Mouse (Mus musculus): ENCODE data around the gene Daam2. TPM values are rescaled to one million over a fixed set of nuclear protein-coding genes. Genes with fewer than 3 reads are reported as not detected.

The Daam2 gene
- total and polyA plus RNA-seq, 3 experiments: 0.04 to 0.41 TPM; not detected in 1

DNA sequence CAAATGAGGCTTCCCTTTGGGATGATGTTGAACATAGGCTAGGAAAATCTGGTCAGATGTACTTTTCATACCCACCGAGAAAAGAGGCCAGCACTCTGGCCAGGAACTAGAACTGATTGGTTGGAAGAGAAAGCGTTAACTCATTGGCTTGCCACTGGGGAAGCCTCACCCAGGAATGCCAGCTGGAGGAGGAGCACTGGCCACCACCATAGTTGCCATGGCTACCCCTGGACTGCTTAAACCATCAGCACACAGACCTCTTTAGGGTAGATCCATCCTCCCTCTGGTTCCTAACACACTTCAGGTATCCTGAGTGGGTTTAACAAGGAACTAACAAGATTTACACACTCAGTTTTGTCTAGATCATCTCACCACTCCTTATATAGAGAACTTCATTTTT is 64.5 kb downstream of the Daam2 start:
- dilution Hi-C loops (cut with MboI; ENCODE audit: extremely low pct_ligation_motif_present, extremely low pct_unique_long_range_greater_than_20kb, low sequenced_read_pairs) (no loop called here), in situ Hi-C loops (cut with MboI; ENCODE audit: low pct_ligation_motif_present, low pct_unique_long_range_greater_than_20kb, low sequenced_read_pairs) (no loop called here)
- Histone ChIP-seq H3K27ac (ENCODE audit: insufficient read depth, low read depth) (no peak overlapping the region), H3K36me3 (replicated peaks in 1 of 2; ENCODE audit: control insufficient read depth in 1 of 2, insufficient read depth in 1 of 2, low read length in 1 of 2) (no peaks in the 10 kb centered on the region), H3K4me1 (ENCODE audit: control insufficient read depth in 1 of 2, insufficient read depth in 2 of 2) (no peaks in the 10 kb centered on the region), H3K4me3 (replicated peaks in 1 of 3; ENCODE audit: low read depth in 2 of 3, low read length in 2 of 3, poor library complexity in 1 of 3) (no peak overlapping the region), H3K79me2 (replicated peaks; ENCODE audit: control insufficient read depth, extremely low read depth, insufficient read depth, poor library complexity, severe bottlenecking) (no peaks in the 10 kb centered on the region), H3K27me3 (replicated peaks) (peaks cover 24% of the 10 kb centered on the region), H3K9ac (ENCODE audit: insufficient read depth, low read depth) (no peak overlapping the region), H3K4me2 (ENCODE audit: insufficient read depth, low read depth, poor library complexity, severe bottlenecking) (no peak overlapping the region), H3K9me3 (replicated peaks; ENCODE audit: low read length) (no peaks in the 10 kb centered on the region)
- DNase-seq (ENCODE audit: extremely low read depth): no peak
- TF ChIP-seq POLR2AphosphoS2 (IDR thresholded peaks at IDR 0.05; ENCODE audit: low read depth, low read length) (no peak), ZNF384 (IDR thresholded peaks at IDR 0.05; ENCODE audit: low read depth, low read length) (no peak), MAZ (IDR thresholded peaks at IDR 0.05; ENCODE audit: low read depth, low read length) (no peak), CTCF (conservative IDR thresholded peaks at IDR 0.05 in 1 of 2, IDR thresholded peaks at IDR 0.05 in 1 of 2; ENCODE audit: low read depth in 2 of 2, low read length in 2 of 2) (no peak), USF1 (IDR thresholded peaks at IDR 0.05; ENCODE audit: low read depth, low read length) (no peak), HCFC1 (IDR thresholded peaks at IDR 0.05; ENCODE audit: low read depth, low read length) (no peak), MAFK (IDR thresholded peaks at IDR 0.05; ENCODE audit: insufficient replicate concordance, low read length) (no peak), TCF12 (IDR thresholded peaks at IDR 0.05; ENCODE audit: low read depth, low read length) (no peak), ZMIZ1 (IDR thresholded peaks at IDR 0.05; ENCODE audit: low read depth, low read length) (no peak), TBP (conservative IDR thresholded peaks at IDR 0.05; ENCODE audit: low read depth, low read length) (no peak), NRF1 (IDR thresholded peaks at IDR 0.05; ENCODE audit: low read depth, low read length) (no peak), RAD21 (IDR thresholded peaks at IDR 0.05; ENCODE audit: low read depth, low read length) (no peak), ZC3H11A (IDR thresholded peaks at IDR 0.05; ENCODE audit: low read depth, low read length) (no peak), CHD1 (IDR thresholded peaks at IDR 0.05; ENCODE audit: low read depth, low read length) (no peak)

- in situ Hi-C loops (cut with MboI; ENCODE audit: low pct_ligation_motif_present, low pct_unique_long_range_greater_than_20kb, low sequenced_read_pairs) (no loop called here), dilution Hi-C loops (cut with MboI; ENCODE audit: extremely low pct_ligation_motif_present, extremely low pct_unique_long_range_greater_than_20kb, low sequenced_read_pairs) (no loop called here)
- no peak for DNase-seq (ENCODE audit: extremely low read depth)
- H3K4me1 ChIP-seq (ENCODE audit: control insufficient read depth in 1 of 2, insufficient read depth in 2 of 2): no peaks in the 10 kb centered on the region
- H3K79me2 ChIP-seq (replicated peaks; ENCODE audit: control insufficient read depth, extremely low read depth, insufficient read depth, poor library complexity, severe bottlenecking): no peaks in the 10 kb centered on the region
- peaks cover 1% of the 10 kb centered on the region for H3K9me3 ChIP-seq (replicated peaks; ENCODE audit: low read length)
- no peak overlapping the region for H3K4me3 ChIP-seq (replicated peaks in 1 of 3; ENCODE audit: low read depth in 2 of 3, low read length in 2 of 3, poor library complexity in 1 of 3)
- H3K36me3 ChIP-seq (replicated peaks in 1 of 2; ENCODE audit: control insufficient read depth in 1 of 2, insufficient read depth in 1 of 2, low read length in 1 of 2): no peaks in the 10 kb centered on the region
- peaks cover 26% of the 10 kb centered on the region for H3K27me3 ChIP-seq (replicated peaks)
- H3K27ac ChIP-seq (ENCODE audit: insufficient read depth, low read depth): no peak overlapping the region
- TF ChIP-seq MAZ (IDR thresholded peaks at IDR 0.05; ENCODE audit: low read depth, low read length) (no peak), RAD21 (IDR thresholded peaks at IDR 0.05; ENCODE audit: low read depth, low read length) (no peak), CHD1 (IDR thresholded peaks at IDR 0.05; ENCODE audit: low read depth, low read length) (no peak), ZKSCAN1 (IDR thresholded peaks at IDR 0.05; ENCODE audit: borderline replicate concordance, low read depth, low read length) (no peak), CHD2 (IDR thresholded peaks at IDR 0.05; ENCODE audit: low read length) (no peak), SMC3 (IDR thresholded peaks at IDR 0.05; ENCODE audit: low read depth, low read length) (no peak), MEF2A (IDR thresholded peaks at IDR 0.05; ENCODE audit: borderline replicate concordance, low read depth, low read length) (no peak), ELF1 (IDR thresholded peaks at IDR 0.05; ENCODE audit: low read depth, low read length) (no peak), BHLHE40 (IDR thresholded peaks at IDR 0.05; ENCODE audit: low read depth, low read length) (no peak), MXI1 (IDR thresholded peaks at IDR 0.05; ENCODE audit: low read depth, low read length) (no peak), ZNF384 (IDR thresholded peaks at IDR 0.05; ENCODE audit: low read depth, low read length) (no peak), NELFE (IDR thresholded peaks at IDR 0.05; ENCODE audit: low read depth, low read length) (no peak), POLR2AphosphoS2 (IDR thresholded peaks at IDR 0.05; ENCODE audit: low read depth, low read length) (no peak), JUN (IDR thresholded peaks at IDR 0.05; ENCODE audit: insufficient read depth, low read depth, low read length) (no peak), EP300 (IDR thresholded peaks at IDR 0.05; ENCODE audit: low read length) (no peak), TBP (conservative IDR thresholded peaks at IDR 0.05; ENCODE audit: low read depth, low read length) (no peak), NRF1 (IDR thresholded peaks at IDR 0.05; ENCODE audit: low read depth, low read length) (no peak), POLR2A (IDR thresholded peaks at IDR 0.05; ENCODE audit: low read depth, low read length) (no peak)
- no peak overlapping the region for H3K9ac ChIP-seq (ENCODE audit: insufficient read depth, low read depth)
- no peak overlapping the region for H3K4me2 ChIP-seq (ENCODE audit: insufficient read depth, low read depth, poor library complexity, severe bottlenecking)
Measured at GRCm38 (mm10) chr17:49498169-49498568, 66.0 kb downstream of the Daam2 start.
